Mouse (Mus musculus) limb, embryonic 13.5 days (tissue): ENCODE measurements at regions not wholly inside any gene's neighbourhood (a gene's known extent, or its start where the extent isn't known, plus 50 kb on each side); places are given as distances from the start of the nearest gene placed in this dataset.
"Not testable (repeated sequence)": the region's sequence is repeated elsewhere in the genome, so short reads cannot be mapped to it uniquely, and the experiment has no call there.

Experiments used
- ATAC-seq: fragments of 200-750 bp; cut with Nextera tagmentation; 2 replicates; pipeline ENCODE4 v1.8.0; 2017; ENCODE audit warnings: low read depth, moderate number of reproducible peaks, moderate TSS enrichment; ENCODE audit not compliant: low FRiP score
- H3K27ac ChIP-seq: fragments of 300-500 bp; sonication (generic); 2 replicates; pipeline ENCODE4 v1.5.1; 2015; ENCODE audit warnings: inconsistent platforms, mild to moderate bottlenecking, moderate library complexity
- H3K27me3 ChIP-seq: fragments of 300-500 bp; sonication (generic); 2 replicates; pipeline ENCODE4 v1.6.1; 2015; ENCODE audit warnings: mild to moderate bottlenecking, inconsistent platforms
- H3K36me3 ChIP-seq: fragments of 300-500 bp; sonication (generic); 2 replicates; pipeline ENCODE4 v1.6.1; 2015; ENCODE audit warnings: inconsistent platforms, mild to moderate bottlenecking, moderate library complexity
- H3K4me1 ChIP-seq: fragments of 300-500 bp; sonication (generic); 2 replicates; pipeline ENCODE4 v1.6.1; 2015; ENCODE audit warnings: inconsistent platforms
- H3K4me2 ChIP-seq: fragments of 300-500 bp; sonication (generic); replicated peaks from 2 replicates; pipeline ENCODE4 v1.6.1; 2015; ENCODE audit warnings: inconsistent platforms, mild to moderate bottlenecking, moderate library complexity
- H3K4me3 ChIP-seq: fragments of 300-500 bp; sonication (generic); 2 replicates; pipeline ENCODE4 v1.5.1; 2015; ENCODE audit warnings: moderate library complexity, mild to moderate bottlenecking, inconsistent platforms
- H3K9ac ChIP-seq: fragments of 300-500 bp; sonication (generic); 2 replicates; pipeline ENCODE4 v1.6.1; 2015; ENCODE audit warnings: mild to moderate bottlenecking, inconsistent platforms
- H3K9me3 ChIP-seq: fragments of 300-500 bp; sonication (generic); 2 replicates; pipeline ENCODE4 v1.6.1; 2016; ENCODE audit warnings: inconsistent platforms
- WGBS: fragments of 180-500 bp; shearing (Covaris S2); methylation state at CpG from one replicate; pipeline ENCODE4 v1.1.7; 2015; 5-methylcytosine and 5-hydroxymethylcytosine counted together

DNA sequence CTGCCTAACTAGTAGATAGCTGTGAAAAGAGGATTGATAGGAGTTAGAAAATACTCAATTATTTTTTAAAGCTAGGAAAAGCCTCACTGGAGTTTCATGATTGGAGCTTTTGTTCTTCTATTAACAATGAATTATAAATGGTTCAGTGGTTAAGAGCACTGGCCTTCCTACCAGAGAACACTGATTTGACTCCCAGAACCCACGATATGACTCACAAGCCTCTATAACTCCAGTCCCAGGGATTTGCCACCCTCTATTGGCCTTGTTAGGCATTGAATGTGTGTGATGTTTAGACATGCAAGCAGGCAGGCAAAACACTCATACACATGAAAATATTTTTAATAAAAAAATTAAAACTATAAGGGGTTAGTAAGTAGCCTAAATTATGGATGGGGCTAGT is 704.4 kb downstream of the Rapgef2 start:
- ATAC-seq: no peak
- H3K4me3 ChIP-seq: no peak overlapping the region
- no peaks in the 10 kb centered on the region for H3K36me3 ChIP-seq
- H3K27ac ChIP-seq: no peak overlapping the region
- no peaks in the 10 kb centered on the region for H3K9me3 ChIP-seq
- no peak overlapping the region for H3K9ac ChIP-seq
- H3K4me1 ChIP-seq: peaks cover 20% of the 10 kb centered on the region
- H3K27me3 ChIP-seq: no peaks in the 10 kb centered on the region
- 21% methylated on average over 1 of the region's 1 CpGs for WGBS
- H3K4me2 ChIP-seq: no peak overlapping the region

DNA sequence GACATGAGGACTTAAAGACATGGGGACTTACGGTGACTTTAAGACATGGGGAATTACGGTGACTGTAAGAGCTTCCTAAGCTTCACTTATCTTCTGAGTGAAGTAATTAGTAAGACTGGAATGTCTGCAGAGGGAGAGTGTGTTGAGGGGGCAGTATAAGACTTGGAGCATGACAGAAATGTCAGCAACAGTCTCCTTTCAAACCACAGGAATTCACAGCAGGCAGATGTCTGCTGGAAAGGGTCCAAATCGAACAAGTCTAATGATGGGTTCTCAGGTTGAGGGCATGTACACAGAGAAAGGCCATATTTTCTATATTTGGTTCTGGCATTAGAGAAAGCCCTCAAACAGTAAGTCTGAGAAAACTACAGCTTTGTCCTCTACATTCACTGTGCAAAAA is 705.2 kb downstream of the Rapgef2 start:
- H3K9me3 ChIP-seq: no peaks in the 10 kb centered on the region
- no peak overlapping the region for H3K27ac ChIP-seq
- H3K27me3 ChIP-seq: no peaks in the 10 kb centered on the region
- 33% methylated on average over 3 of the region's 3 CpGs for WGBS
- no peak overlapping the region for H3K9ac ChIP-seq
- no peaks in the 10 kb centered on the region for H3K36me3 ChIP-seq
- H3K4me1 ChIP-seq: peaks cover 20% of the 10 kb centered on the region
- peak; percentile 57; the same call in 1 of the 2 replicates for ATAC-seq
- H3K4me3 ChIP-seq: no peak overlapping the region
- H3K4me2 ChIP-seq: no peak overlapping the region

- no peak for ATAC-seq
- 31% methylated on average over 2 of the region's 2 CpGs for WGBS
These were observed 710.5 kb downstream of the Rapgef2 start for GRCm38 (mm10) chr3:78575667-78576464.

GRCm38 (mm10) chr3:78574807-78575206 is 711.5 kb downstream of the Rapgef2 start:
- no peaks in the 10 kb centered on the region for H3K27me3 ChIP-seq
- no peak for ATAC-seq
- 82% methylated on average over 3 of the region's 3 CpGs for WGBS
- H3K36me3 ChIP-seq: no peaks in the 10 kb centered on the region
- H3K4me1 ChIP-seq: no peaks in the 10 kb centered on the region
- no peak overlapping the region for H3K4me2 ChIP-seq
- no peaks in the 10 kb centered on the region for H3K9me3 ChIP-seq
- no peak overlapping the region for H3K27ac ChIP-seq
- no peak overlapping the region for H3K4me3 ChIP-seq
- no peak overlapping the region for H3K9ac ChIP-seq

More at GRCm38 (mm10) chr3:78575667-78576464, 710.5 kb downstream of the Rapgef2 start:
- H3K9me3 ChIP-seq: no peaks in the 10 kb centered on the region
- no peaks in the 10 kb centered on the region for H3K27me3 ChIP-seq
- no peak overlapping the region for H3K27ac ChIP-seq
- H3K4me1 ChIP-seq: no peaks in the 10 kb centered on the region
- no peak overlapping the region for H3K4me2 ChIP-seq
- no peak overlapping the region for H3K9ac ChIP-seq
- no peak overlapping the region for H3K4me3 ChIP-seq
- H3K36me3 ChIP-seq: no peaks in the 10 kb centered on the region

GRCm38 (mm10) chr3:78573299-78573698 is 713.0 kb downstream of the Rapgef2 start:
- H3K36me3 ChIP-seq: no peaks in the 10 kb centered on the region
- no peak overlapping the region for H3K27ac ChIP-seq
- H3K4me2 ChIP-seq: no peak overlapping the region
- ATAC-seq: no peak
- H3K4me1 ChIP-seq: no peaks in the 10 kb centered on the region
- no peak overlapping the region for H3K4me3 ChIP-seq
- H3K9ac ChIP-seq: no peak overlapping the region
- no peaks in the 10 kb centered on the region for H3K9me3 ChIP-seq
- H3K27me3 ChIP-seq: no peaks in the 10 kb centered on the region
- 80% methylated on average over 6 of the region's 6 CpGs for WGBS

GRCm38 (mm10) chr3:78564926-78565325 is 721.4 kb downstream of the Rapgef2 start:
- not testable (repeated sequence) for ATAC-seq, H3K9ac ChIP-seq, H3K27me3 ChIP-seq, H3K4me2 ChIP-seq, H3K36me3 ChIP-seq, H3K9me3 ChIP-seq, H3K4me1 ChIP-seq, H3K27ac ChIP-seq, H3K4me3 ChIP-seq
